Mouse (Mus musculus) embryonic facial prominence, embryonic 15.5 days (tissue): Measurements from ENCODE around the gene Tesk1. TPM values are rescaled to one million over a fixed set of nuclear protein-coding genes. Genes with fewer than 3 reads are reported as not detected.
A peak's percentile ranks its signal among the peaks of the same experiment; 100 is the strongest.
"Not testable (repeated sequence)": the region's sequence is repeated elsewhere in the genome, so short reads cannot be mapped to it uniquely, and the experiment has no call there.

ENCODE experiments used
- ATAC-seq: fragments of 200-750 bp; cut with Nextera tagmentation; 2 replicates; pipeline ENCODE4 v1.8.0; 2017; ENCODE audit warnings: low read depth, moderate TSS enrichment; ENCODE audit not compliant: insufficient number of reproducible peaks, low FRiP score, low TSS enrichment
- H3K27ac ChIP-seq: fragments of 300-500 bp; sonication (generic); replicated peaks from 2 replicates; pipeline ENCODE4 v1.5.1; 2015; ENCODE audit warnings: mild to moderate bottlenecking, inconsistent platforms
- H3K27me3 ChIP-seq: fragments of 300-500 bp; sonication (generic); 2 replicates; pipeline ENCODE4 v1.6.1; 2015; ENCODE audit warnings: inconsistent platforms
- H3K36me3 ChIP-seq: fragments of 300-500 bp; sonication (generic); 2 replicates; pipeline ENCODE4 v1.6.1; 2015; ENCODE audit warnings: mild to moderate bottlenecking, inconsistent platforms
- H3K4me1 ChIP-seq: fragments of 300-500 bp; sonication (generic); 2 replicates; pipeline ENCODE4 v1.6.1; 2015; ENCODE audit warnings: inconsistent platforms
- H3K4me2 ChIP-seq: fragments of 300-500 bp; sonication (generic); replicated peaks from 2 replicates; pipeline ENCODE4 v1.6.1; 2015; ENCODE audit warnings: mild to moderate bottlenecking, inconsistent platforms
- H3K4me3 ChIP-seq: fragments of 300-500 bp; sonication (generic); replicated peaks from 2 replicates; pipeline ENCODE4 v1.5.1; 2015; ENCODE audit warnings: mild to moderate bottlenecking, inconsistent platforms
- H3K9ac ChIP-seq: fragments of 300-500 bp; sonication (generic); 2 replicates; pipeline ENCODE4 v1.6.1; 2015; ENCODE audit warnings: inconsistent platforms
- H3K9me3 ChIP-seq: fragments of 300-500 bp; sonication (generic); replicated peaks from 2 replicates; pipeline ENCODE4 v1.6.1; 2016; ENCODE audit warnings: inconsistent platforms
- WGBS: fragments of 180-500 bp; shearing (Covaris S2); methylation state at CpG from one replicate; pipeline ENCODE4 v1.1.7; 2015; 5-methylcytosine and 5-hydroxymethylcytosine counted together
- polyA plus RNA-seq: library from polyadenylated mRNA; unstranded; fragments of >200 nt; fragmentation: Nextera tagmentation; extraction: Ambion mirVana; gene quantifications from 2 replicates; pipeline ENCODE4 v1.2.1, GENCODE M21; 2015

Tesk1 gene
- polyA plus RNA-seq, 1 experiment from 2014 or later = 9.2 TPM

DNA sequence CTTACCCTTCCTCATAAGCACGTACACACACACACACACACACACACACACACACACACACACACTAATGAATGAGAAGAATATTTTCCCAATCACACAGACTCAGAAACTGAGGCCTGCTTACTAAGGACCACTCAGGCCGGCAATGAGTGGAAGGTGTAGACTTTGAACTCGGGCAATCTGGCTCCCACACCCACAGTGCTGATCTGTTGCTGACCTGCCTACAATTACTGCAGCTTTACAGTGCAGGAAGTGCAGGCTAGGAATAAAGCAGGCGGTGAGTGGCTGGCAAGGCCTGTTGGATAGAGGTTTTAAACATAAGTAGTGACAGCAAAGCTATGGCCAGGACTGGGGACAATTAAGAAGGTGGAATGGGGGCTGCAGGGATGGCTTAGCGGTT, 39.2 kb downstream of the Tesk1 start:
- Histone ChIP-seq H3K36me3 (no peaks in the 10 kb centered on the region), H3K27me3 (no peaks in the 10 kb centered on the region), H3K9me3 (no peaks in the 10 kb centered on the region), H3K4me1 (peaks cover 9% of the 10 kb centered on the region), H3K4me2 (no peak overlapping the region), H3K4me3 (no peak overlapping the region), H3K27ac (no peak overlapping the region), H3K9ac (no peak overlapping the region)
- WGBS = 77% methylated on average over 5 of the region's 5 CpGs
- ATAC-seq = no peak

DNA sequence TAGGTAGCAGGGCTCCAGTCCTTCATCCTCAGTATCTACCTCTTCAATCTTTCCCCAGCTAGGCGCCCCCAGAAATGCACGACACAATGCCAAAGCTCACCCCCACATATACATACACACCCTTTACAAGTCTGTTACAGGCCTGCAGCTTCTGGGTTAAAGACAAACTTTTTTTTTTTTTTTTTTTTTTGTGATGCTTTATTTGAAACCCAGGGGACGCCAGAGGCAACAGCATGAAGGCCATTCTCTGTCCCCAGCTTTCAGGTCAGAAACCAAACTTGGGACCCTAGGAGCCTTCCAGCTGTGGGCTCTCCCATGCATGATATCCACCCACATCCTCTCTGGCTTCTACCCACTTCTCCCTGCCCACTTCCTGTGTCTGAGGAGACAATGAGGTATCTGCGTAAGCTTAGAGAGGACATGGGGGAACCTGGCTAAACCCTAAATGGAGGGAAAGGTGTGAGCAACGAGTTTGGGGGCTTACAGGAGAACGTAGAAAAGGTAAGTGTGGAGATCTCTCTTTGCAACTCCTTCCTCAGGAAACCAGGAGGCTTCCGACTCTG, 40.2 kb downstream of the Tesk1 start:
- WGBS = 65% methylated on average over 7 of the region's 7 CpGs
- H3K36me3 ChIP-seq = no peaks in the 10 kb centered on the region
- no peak overlapping the region for H3K4me3 ChIP-seq
- H3K4me1 ChIP-seq = peaks cover 9% of the 10 kb centered on the region
- H3K4me2 ChIP-seq = no peak overlapping the region
- H3K9me3 ChIP-seq = no peaks in the 10 kb centered on the region
- H3K27ac ChIP-seq = no peak overlapping the region
- no peak overlapping the region for H3K9ac ChIP-seq
- no peak for ATAC-seq
- H3K27me3 ChIP-seq = no peaks in the 10 kb centered on the region

DNA sequence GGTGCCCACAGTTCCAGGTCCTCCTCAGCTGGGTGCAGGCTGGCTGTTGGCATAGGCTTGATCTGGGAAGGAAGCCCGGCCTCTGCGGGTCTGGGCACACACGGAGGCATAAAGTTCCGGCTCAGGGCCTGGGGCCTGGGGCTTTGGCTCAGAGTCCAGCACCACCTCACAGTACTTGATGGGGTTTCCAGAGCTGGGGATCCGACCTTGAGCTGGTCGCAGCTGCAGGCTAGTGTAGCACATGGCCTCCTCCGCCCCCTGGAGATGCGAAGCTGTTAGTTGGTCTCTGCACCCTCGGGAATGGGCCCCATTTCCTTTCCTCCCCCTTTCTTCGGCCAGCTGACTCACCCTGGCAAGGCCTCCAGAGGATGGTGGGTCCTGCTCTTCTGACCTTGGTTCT, 40.9 kb downstream of the Tesk1 start:
- H3K4me2 ChIP-seq = no peak overlapping the region
- no peak overlapping the region for H3K4me3 ChIP-seq
- H3K4me1 ChIP-seq = peaks cover 9% of the 10 kb centered on the region
- WGBS = 72% methylated on average over 10 of the region's 10 CpGs
- H3K36me3 ChIP-seq = no peaks in the 10 kb centered on the region
- no peak for ATAC-seq
- H3K27me3 ChIP-seq = no peaks in the 10 kb centered on the region
- no peak overlapping the region for H3K27ac ChIP-seq
- H3K9ac ChIP-seq = no peak overlapping the region
- no peaks in the 10 kb centered on the region for H3K9me3 ChIP-seq

DNA sequence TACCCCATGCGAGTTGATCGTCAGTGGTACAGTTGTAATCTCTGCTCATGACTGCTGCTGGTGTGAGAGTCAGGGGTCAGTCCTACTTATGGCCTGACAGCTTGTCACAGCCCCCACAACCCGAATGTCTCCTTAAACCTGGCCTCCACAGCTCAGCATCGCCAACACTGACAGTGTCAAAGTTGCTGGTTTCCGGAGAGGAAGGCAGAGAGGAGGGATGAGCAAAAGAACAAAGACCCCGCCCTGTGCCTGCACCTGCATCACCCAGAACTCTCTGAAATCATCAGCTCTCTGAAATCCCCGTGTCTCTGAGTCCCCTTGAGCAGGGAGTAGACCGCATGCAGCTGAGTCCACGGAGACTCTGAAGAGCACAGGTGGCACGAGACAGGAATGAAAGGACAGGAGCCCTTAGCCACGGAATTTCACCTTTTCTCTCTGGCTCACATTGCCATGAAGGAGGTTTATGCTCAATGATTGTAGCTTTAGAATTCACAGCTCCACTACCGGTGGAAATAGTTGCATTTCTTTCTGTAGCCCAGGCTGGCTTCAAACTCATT, 41.9 kb downstream of the Tesk1 start, which contains the start of gene Sit1:
Sit1 (minus strand) TSS at position 200 of the 557 bp plus-strand sequence.
- H3K9ac ChIP-seq = no peak within 1 kb of the TSS
- no peaks in the 10 kb centered on the region for H3K36me3 ChIP-seq
- 0 out of 2 replicates have a peak, but pooled peaks cover 2% of the 10 kb centered on the region for H3K4me1 ChIP-seq
- no peak within 1 kb of the TSS for H3K4me3 ChIP-seq
- no peak within 1 kb of the TSS for H3K4me2 ChIP-seq
- no peak within 1 kb of the TSS for H3K27ac ChIP-seq
- 59% methylated on average over 12 of the region's 12 CpGs for WGBS
- H3K27me3 ChIP-seq = no peaks in the 10 kb centered on the region
- no peak for ATAC-seq
- no peaks in the 10 kb centered on the region for H3K9me3 ChIP-seq

DNA sequence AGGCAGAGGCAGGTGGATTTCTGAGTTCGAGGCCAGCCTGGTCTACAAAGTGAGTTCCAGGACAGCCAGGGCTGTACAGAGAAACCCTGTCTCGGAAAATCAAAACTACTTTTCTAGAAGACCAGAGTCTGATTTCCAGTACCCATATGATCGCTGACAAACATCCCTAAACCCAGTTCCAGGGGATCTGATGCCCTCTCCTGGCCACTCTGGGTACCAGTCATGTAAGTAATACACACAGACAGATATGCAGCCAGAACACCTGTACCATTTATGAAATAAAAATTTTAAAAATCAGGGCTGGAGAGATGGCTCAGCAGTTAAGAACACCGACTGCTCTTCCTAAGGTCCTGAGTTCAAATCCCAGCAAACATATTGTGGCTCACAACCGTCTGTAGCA, 43.9 kb downstream of the Tesk1 start:
- H3K27ac ChIP-seq, H3K4me3 ChIP-seq, H3K4me2 ChIP-seq, H3K4me1 ChIP-seq, H3K27me3 ChIP-seq, ATAC-seq, H3K9me3 ChIP-seq, H3K9ac ChIP-seq, H3K36me3 ChIP-seq: not testable (repeated sequence)
- WGBS = 80% methylated on average over 5 of the region's 5 CpGs

DNA sequence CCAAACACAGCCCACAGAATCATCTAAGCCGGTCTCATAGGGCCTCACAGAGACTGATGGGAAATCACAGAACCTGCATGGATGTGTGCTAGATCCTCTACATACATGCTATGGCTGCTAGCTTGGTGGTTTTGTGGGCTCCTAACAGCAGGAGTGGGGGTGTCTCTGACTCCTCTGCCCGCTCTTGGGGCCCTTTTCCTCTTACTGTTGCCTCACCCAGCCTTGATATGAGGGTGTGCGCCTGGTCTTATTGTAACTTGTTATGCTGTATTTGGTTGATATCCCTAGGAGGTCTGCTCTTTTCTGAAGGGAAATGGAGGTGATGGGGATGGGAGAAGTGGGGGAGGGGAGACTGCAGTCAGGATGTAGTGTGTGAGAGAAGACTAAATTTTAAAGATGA, 47.9 kb downstream of the Tesk1 start:
- Histone ChIP-seq H3K36me3 (no peaks in the 10 kb centered on the region), H3K27me3 (no peaks in the 10 kb centered on the region), H3K4me2 (no peak overlapping the region), H3K4me1 (peaks cover 11% of the 10 kb centered on the region), H3K9ac (no peak overlapping the region), H3K9me3 (no peaks in the 10 kb centered on the region), H3K4me3 (no peak overlapping the region), H3K27ac (no peak overlapping the region)
- ATAC-seq = no peak
- 86% methylated on average over 3 of the region's 3 CpGs for WGBS

DNA sequence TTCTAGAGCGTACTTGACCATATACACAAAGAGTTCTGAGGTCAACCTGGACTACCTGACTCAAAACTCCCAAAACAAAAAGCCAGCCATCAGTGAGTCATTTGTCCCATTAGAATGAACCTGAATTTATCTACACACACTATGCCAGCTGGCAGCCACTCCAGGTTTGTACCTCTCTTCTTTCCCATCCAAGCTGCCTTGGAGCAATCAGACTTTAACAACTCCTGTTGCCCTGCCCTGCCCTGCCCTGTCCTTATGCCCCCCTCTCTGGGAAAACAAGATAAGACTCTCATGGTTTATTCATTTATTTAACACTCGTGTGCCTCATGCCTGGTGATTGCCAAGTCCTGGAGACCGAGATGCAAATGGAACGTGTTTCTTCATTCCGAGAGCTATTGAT, 49.1 kb downstream of the Tesk1 start:
- ATAC-seq = no peak
- no peak overlapping the region for H3K4me2 ChIP-seq
- no peak overlapping the region for H3K27ac ChIP-seq
- no peak overlapping the region for H3K9ac ChIP-seq
- peaks cover 16% of the 10 kb centered on the region for H3K4me1 ChIP-seq
- H3K36me3 ChIP-seq = no peaks in the 10 kb centered on the region
- H3K9me3 ChIP-seq = no peaks in the 10 kb centered on the region
- H3K27me3 ChIP-seq = no peaks in the 10 kb centered on the region
- H3K4me3 ChIP-seq = no peak overlapping the region
- 87% methylated on average over 5 of the region's 5 CpGs for WGBS

DNA sequence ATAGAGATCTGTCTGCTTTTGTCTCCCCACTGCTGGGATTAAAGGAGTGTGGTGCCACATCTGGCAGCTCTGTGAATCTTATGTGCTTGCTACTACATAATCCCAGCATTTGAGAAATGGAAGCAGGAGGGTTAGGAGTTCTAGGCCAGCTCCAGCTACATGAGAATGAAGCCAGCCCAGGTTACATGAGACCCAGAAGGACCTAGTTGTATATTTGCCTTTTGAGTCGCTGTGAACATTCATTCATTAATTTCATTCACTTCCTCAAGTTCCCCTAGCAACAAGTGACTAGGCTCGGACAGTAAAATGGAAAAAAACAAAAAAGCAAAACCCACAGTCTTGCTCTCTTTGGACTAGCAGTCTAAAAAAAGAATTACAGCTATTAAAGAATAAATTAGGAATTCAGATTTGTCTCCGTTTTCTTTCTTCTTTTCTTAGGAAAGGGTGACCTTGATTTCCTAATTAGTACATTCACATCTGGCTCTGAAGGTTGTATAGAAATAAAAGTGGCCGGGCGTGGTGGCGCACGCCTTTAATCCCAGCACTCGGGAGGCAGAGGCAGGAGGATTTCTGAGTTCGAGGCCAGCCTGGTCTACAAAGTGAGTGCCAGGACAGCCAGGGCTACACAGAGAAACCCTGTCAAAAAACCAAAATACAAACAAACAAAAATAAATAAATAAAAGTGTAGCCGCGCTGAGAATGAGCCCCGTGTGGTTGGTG, 50.5 kb downstream of the Tesk1 start:
- Histone ChIP-seq H3K4me2 (peak overlapping the region; percentile 66), H3K27ac (peak overlapping the region; percentile 94)
- no peak for ATAC-seq

DNA sequence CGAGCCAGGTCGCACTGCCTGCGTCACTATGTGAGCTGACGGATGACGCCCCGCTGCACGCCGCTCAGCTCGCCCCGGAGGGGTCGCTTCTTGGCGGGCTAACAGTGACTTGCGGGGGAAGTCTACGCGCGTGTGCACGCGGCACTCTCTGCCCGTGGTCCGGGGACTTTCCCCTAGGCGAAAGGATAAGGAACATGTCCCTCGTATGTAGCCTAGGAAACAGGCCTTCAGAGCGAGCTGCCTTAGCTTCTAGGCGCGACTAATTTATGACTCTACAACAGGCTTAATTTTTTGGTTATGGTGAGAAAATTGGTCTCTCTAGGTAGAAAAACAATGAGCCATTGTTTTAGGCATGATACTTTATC, 51.1 kb downstream of the Tesk1 start, which contains the start of gene Ccdc107:
Ccdc107 (plus strand) TSS at position 80 of the 365 bp plus-strand sequence.
- WGBS = under 1% methylated on average over 25 of the region's 25 CpGs
- Histone ChIP-seq H3K4me3 (peak within 1 kb of the TSS; percentile 87), H3K27ac (peak within 1 kb of the TSS; percentile 94), H3K36me3 (peaks cover 5% of the 10 kb centered on the region; the same call in 1 of the 2 replicates), H3K27me3 (no peaks in the 10 kb centered on the region), H3K4me1 (peaks cover 24% of the 10 kb centered on the region), H3K9ac (peak within 1 kb of the TSS; percentile 88), H3K9me3 (no peaks in the 10 kb centered on the region), H3K4me2 (peak within 1 kb of the TSS; percentile 66)
- peak; percentile 97 for ATAC-seq

More for the DNA sequence above, 50.5 kb downstream of the Tesk1 start:
- Histone ChIP-seq H3K4me3 (peak overlapping the region; percentile 87), H3K9ac (no peak overlapping the region), H3K36me3 (peaks cover 5% of the 10 kb centered on the region; the same call in 1 of the 2 replicates), H3K4me1 (peaks cover 18% of the 10 kb centered on the region), H3K9me3 (no peaks in the 10 kb centered on the region), H3K27me3 (no peaks in the 10 kb centered on the region)
- WGBS = 42% methylated on average over 12 of the region's 12 CpGs

DNA sequence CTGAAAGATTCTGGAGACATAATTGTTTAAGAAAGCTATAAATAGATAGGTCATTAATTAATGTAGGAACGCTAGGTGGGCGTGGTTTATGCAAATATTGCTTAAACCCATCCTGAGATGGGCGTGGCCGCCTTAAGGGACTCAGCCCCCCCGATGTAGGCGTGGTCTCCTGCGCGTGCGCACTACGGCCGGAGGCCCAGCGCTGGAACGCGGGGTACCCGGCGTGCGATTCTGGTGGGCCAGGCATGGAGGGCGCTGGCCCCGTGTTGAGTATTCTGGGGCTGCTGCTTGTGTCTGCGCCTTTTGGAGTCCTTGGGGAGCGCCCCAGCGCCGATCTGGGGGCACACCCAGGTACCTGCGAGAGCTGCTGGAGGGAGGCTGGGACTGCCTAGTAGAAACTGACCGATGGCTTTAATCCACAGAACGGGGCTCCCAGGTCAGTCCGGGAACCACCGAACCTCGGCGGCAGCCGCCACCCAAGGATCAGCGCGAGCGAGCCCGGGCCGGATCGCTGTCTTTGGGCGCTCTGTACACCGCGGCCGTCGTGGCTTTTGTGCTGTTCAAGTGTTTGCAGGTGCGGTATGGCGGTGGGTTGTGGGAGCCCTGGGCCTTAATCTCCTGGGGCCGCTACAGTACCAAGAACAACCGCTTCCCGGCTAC, 51.6 kb downstream of the Tesk1 start:
- Histone ChIP-seq H3K4me3 (peak overlapping the region; percentile 87), H3K4me2 (peak overlapping the region; percentile 66), H3K4me1 (peaks cover 29% of the 10 kb centered on the region), H3K27ac (peak overlapping the region; percentile 94), H3K9me3 (no peaks in the 10 kb centered on the region), H3K27me3 (no peaks in the 10 kb centered on the region), H3K9ac (peak overlapping the region; percentile 88), H3K36me3 (peaks cover 5% of the 10 kb centered on the region; the same call in 1 of the 2 replicates)
- WGBS = under 1% methylated on average over 47 of the region's 47 CpGs
- ATAC-seq = peak; percentile 91

DNA sequence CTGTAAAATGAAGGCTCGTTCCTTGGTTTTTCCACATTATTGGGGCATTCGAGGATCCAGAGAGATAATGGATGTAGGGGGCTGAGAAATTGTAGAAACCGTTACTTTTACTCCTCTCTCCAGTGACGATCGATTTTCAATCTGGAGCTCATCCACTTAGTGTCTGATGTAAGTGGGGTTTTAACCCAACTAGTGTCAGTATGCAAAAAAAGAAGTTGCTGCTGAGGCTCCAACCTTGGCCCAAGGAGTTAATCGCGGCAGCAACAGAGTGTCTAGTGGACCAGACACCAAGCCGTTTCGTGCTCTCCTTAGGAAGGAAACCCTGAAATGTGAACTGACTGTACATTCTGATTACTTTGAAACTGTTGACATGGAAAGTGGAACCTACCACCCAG, 52.1 kb downstream of the Tesk1 start:
- peak overlapping the region; percentile 87 for H3K4me3 ChIP-seq
- peaks cover 5% of the 10 kb centered on the region; the same call in 1 of the 2 replicates for H3K36me3 ChIP-seq
- peak overlapping the region; percentile 94 for H3K27ac ChIP-seq
- WGBS = under 1% methylated on average over 9 of the region's 9 CpGs
- H3K27me3 ChIP-seq = no peaks in the 10 kb centered on the region
- no peaks in the 10 kb centered on the region for H3K9me3 ChIP-seq
- ATAC-seq = no peak
- peak overlapping the region; percentile 88 for H3K9ac ChIP-seq
- peaks cover 34% of the 10 kb centered on the region for H3K4me1 ChIP-seq
- peak overlapping the region; percentile 66 for H3K4me2 ChIP-seq
